Mouse (Mus musculus): ENCODE data around the gene Esrrg. TPM values are rescaled to one million over a fixed set of nuclear protein-coding genes. Genes with fewer than 3 reads are reported as not detected.

Gene Esrrg
- polyA plus RNA-seq, 1 experiment, result not detected

DNA sequence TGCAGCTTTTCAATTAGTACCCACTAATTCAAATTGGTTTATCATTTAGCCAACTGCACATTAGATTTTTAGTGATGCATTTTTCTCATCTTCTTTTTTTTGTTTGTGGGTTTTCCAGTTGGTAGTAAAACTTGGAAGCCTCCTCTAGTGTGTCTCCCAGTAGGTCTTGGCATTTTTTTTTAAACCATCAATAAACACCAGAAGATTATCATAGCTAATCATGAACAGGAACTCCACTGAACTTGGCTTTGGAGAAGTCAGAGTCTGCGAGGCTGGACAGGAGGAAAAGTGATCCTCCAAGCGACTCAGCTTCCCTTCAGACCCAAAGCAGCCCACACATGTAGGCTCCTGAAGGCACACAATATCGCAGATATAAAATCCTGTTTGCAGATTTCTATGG is 155.2 kb downstream of the Esrrg start:
- TF ChIP-seq GATA1 (IDR thresholded peaks at IDR 0.05; ENCODE audit: low read length), result no peak
- Histone ChIP-seq H3K4me1 (ENCODE audit: control insufficient read depth) (no peaks in the 10 kb centered on the region), H3K36me3 (ENCODE audit: control insufficient read depth) (no peaks in the 10 kb centered on the region), H3K9me3 (ENCODE audit: control insufficient read depth, low read length) (peaks cover 16% of the 10 kb centered on the region), H3K4me3 (replicated peaks) (no peak overlapping the region), H3K27me3 (ENCODE audit: control insufficient read depth) (no peaks in the 10 kb centered on the region)

DNA sequence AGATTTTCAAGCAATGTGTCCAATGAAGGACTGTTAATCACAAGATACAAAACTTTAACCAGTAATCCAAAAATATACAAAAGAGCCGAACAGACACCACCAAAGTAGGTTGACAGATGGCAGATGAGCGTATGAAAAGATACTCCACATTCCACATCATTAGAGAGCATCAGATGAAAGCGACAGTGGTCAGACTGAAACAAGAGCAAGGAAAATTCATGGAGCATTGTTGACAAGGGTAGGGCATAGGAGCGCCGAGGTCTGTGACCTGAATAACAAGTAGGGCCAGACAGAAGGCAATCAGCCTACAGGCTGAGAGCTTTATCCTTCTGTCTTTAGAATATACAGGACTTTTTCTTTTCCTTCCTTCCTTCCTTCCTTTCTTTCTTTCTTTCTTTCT is 157.0 kb downstream of the Esrrg start:
- H3K4me1 ChIP-seq (ENCODE audit: control insufficient read depth), result no peaks in the 10 kb centered on the region
- no peak for TF ChIP-seq GATA1 (IDR thresholded peaks at IDR 0.05; ENCODE audit: low read length)
- TF ChIP-seq TAL1 (IDR thresholded peaks at IDR 0.05; ENCODE audit: low read length), result no peak
- H3K4me3 ChIP-seq (replicated peaks), result no peak overlapping the region
- peaks cover 26% of the 10 kb centered on the region for H3K9me3 ChIP-seq (ENCODE audit: control insufficient read depth, low read length)
- H3K36me3 ChIP-seq (ENCODE audit: control insufficient read depth), result no peaks in the 10 kb centered on the region
- H3K27me3 ChIP-seq (ENCODE audit: control insufficient read depth), result no peaks in the 10 kb centered on the region

DNA sequence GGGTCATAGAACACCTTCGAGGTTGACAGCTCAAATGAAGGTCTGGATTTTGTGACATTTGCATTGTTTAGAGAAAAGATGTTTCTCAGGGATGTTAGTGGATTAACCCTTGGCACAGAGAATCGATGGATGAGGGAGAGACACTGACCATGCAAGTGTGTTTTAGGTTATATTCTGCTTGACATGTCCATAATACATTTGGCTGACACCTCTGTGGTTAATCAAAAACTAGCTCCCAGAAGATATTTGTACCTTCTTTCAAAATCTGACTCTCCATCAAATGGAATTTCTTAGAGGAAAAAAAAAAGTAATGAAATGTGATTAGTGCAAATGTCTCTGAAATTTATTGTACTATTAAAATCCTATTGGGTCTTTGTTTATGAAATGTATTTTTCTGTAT is 158.8 kb downstream of the Esrrg start:
- no peaks in the 10 kb centered on the region for H3K27me3 ChIP-seq (ENCODE audit: control insufficient read depth)
- peaks cover 26% of the 10 kb centered on the region for H3K9me3 ChIP-seq (ENCODE audit: control insufficient read depth, low read length)
- H3K36me3 ChIP-seq (ENCODE audit: control insufficient read depth), result no peaks in the 10 kb centered on the region
- no peaks in the 10 kb centered on the region for H3K4me1 ChIP-seq (ENCODE audit: control insufficient read depth)
- no peak overlapping the region for H3K4me3 ChIP-seq (replicated peaks)
- TF ChIP-seq GATA1 (IDR thresholded peaks at IDR 0.05; ENCODE audit: low read length), result no peak
- TF ChIP-seq TAL1 (IDR thresholded peaks at IDR 0.05; ENCODE audit: low read length), result no peak

DNA sequence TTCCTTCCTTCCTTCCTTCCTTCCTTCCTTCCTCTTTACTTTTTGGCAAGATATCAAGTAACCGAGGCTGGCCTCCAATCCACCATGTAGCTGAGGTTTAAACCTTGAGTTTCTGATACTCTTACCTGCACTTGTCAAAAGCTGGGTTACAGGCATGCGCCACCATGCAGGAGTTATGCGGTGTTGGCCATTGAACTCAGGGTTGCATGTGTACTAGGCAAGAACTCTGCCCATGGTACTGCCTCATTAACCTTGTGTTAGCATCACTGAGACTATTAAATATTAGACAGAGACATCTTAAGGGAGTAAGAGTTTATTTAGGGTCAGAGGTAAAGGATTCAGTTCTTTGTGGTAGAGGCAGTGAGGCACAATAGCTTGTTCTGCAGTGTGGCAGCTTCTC is 161.6 kb downstream of the Esrrg start:
- no peaks in the 10 kb centered on the region for H3K27me3 ChIP-seq (ENCODE audit: control insufficient read depth)
- H3K36me3 ChIP-seq (ENCODE audit: control insufficient read depth), result no peaks in the 10 kb centered on the region
- no peak overlapping the region for H3K4me3 ChIP-seq (replicated peaks)
- no peaks in the 10 kb centered on the region for H3K4me1 ChIP-seq (ENCODE audit: control insufficient read depth)
- no peak for TF ChIP-seq GATA1 (IDR thresholded peaks at IDR 0.05; ENCODE audit: low read length)
- TF ChIP-seq TAL1 (IDR thresholded peaks at IDR 0.05; ENCODE audit: low read length), result no peak
- peaks cover 21% of the 10 kb centered on the region for H3K9me3 ChIP-seq (ENCODE audit: control insufficient read depth, low read length)

DNA sequence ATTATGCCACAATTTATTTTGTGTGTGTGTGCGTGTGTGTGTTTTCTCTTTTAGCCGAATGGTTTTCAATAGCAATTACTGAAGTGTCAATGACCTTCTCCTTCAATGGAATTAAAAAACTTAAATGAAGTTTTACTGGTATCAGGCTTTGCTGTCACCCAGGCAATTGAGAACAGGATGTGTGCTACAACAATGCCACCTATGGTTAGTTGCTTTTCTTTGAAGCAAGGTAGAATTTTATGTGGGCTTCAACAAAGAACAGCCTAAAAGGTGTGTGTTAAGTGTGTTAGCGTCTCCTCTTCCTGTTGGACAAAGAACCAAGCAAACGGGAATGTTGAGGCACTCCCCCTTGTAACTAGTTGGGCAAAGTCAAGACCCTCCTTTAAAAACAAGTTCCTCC is 162.5 kb downstream of the Esrrg start:
- H3K9me3 ChIP-seq (ENCODE audit: control insufficient read depth, low read length), result peaks cover 21% of the 10 kb centered on the region
- no peak for TF ChIP-seq GATA1 (IDR thresholded peaks at IDR 0.05; ENCODE audit: low read length)
- no peak for TF ChIP-seq TAL1 (IDR thresholded peaks at IDR 0.05; ENCODE audit: low read length)
- H3K4me3 ChIP-seq (replicated peaks), result no peak overlapping the region
- H3K27me3 ChIP-seq (ENCODE audit: control insufficient read depth), result no peaks in the 10 kb centered on the region
- no peaks in the 10 kb centered on the region for H3K4me1 ChIP-seq (ENCODE audit: control insufficient read depth)
- H3K36me3 ChIP-seq (ENCODE audit: control insufficient read depth), result no peaks in the 10 kb centered on the region

DNA sequence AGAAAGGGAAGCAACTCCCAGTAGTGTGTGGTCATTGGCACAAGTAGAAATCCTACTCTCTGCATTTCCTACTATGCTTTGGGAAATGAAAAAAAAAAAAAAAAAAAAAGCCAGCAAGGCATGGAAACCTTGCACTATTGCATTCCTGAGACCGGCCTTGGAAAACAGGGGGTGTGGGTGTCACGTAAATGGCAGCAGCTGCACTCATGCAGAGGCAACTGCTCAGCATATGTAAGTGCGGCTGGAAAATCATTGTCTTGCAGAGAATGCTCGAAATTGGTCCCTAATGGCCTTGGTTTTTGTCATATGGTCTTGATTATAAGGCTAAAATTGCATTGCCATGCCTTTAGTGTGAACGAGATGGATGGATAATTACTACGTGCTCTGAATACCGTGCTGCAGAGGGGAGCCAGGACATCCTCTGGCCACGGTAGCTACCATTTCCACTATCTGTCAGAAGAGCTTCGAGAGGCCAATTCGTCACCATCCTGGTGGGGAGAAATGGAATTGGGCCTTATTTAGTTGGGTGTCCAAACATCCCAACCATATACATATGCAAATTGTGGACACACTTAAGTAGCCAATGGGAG is 171.1 kb downstream of the Esrrg start:
- no peaks in the 10 kb centered on the region for H3K4me1 ChIP-seq (ENCODE audit: control insufficient read depth)
- H3K27me3 ChIP-seq (ENCODE audit: control insufficient read depth), result no peaks in the 10 kb centered on the region
- H3K36me3 ChIP-seq (ENCODE audit: control insufficient read depth), result no peaks in the 10 kb centered on the region
- H3K4me3 ChIP-seq (replicated peaks), result no peak overlapping the region
- no peak for TF ChIP-seq GATA1 (IDR thresholded peaks at IDR 0.05; ENCODE audit: low read length)
- TF ChIP-seq TAL1 (IDR thresholded peaks at IDR 0.05; ENCODE audit: low read length), result no peak
- peaks cover 19% of the 10 kb centered on the region for H3K9me3 ChIP-seq (ENCODE audit: control insufficient read depth, low read length)

DNA sequence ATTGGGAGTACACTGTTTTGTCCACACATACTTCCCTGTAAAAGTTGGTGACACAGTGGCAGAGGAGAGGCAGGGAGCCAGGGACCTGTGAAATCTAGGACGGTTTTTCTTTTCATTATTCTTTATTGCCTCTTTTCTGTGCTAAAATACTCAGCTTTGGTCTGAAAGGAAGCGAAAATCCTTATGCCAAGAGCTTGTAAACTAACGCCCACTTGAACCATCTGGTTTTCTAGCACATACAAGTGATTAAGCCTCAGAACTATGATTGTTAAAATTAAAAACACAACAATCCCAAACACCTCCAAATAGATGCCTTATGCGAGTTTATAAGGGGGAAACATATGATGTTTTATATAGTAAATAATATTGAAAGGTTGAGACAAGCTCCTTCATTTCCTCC is 176.6 kb downstream of the Esrrg start:
- H3K27me3 ChIP-seq (ENCODE audit: control insufficient read depth), result no peaks in the 10 kb centered on the region
- H3K4me3 ChIP-seq (replicated peaks), result no peak overlapping the region
- peaks cover 13% of the 10 kb centered on the region for H3K9me3 ChIP-seq (ENCODE audit: control insufficient read depth, low read length)
- no peak for TF ChIP-seq TAL1 (IDR thresholded peaks at IDR 0.05; ENCODE audit: low read length)
- no peak for TF ChIP-seq GATA1 (IDR thresholded peaks at IDR 0.05; ENCODE audit: low read length)
- no peaks in the 10 kb centered on the region for H3K4me1 ChIP-seq (ENCODE audit: control insufficient read depth)
- H3K36me3 ChIP-seq (ENCODE audit: control insufficient read depth), result no peaks in the 10 kb centered on the region

DNA sequence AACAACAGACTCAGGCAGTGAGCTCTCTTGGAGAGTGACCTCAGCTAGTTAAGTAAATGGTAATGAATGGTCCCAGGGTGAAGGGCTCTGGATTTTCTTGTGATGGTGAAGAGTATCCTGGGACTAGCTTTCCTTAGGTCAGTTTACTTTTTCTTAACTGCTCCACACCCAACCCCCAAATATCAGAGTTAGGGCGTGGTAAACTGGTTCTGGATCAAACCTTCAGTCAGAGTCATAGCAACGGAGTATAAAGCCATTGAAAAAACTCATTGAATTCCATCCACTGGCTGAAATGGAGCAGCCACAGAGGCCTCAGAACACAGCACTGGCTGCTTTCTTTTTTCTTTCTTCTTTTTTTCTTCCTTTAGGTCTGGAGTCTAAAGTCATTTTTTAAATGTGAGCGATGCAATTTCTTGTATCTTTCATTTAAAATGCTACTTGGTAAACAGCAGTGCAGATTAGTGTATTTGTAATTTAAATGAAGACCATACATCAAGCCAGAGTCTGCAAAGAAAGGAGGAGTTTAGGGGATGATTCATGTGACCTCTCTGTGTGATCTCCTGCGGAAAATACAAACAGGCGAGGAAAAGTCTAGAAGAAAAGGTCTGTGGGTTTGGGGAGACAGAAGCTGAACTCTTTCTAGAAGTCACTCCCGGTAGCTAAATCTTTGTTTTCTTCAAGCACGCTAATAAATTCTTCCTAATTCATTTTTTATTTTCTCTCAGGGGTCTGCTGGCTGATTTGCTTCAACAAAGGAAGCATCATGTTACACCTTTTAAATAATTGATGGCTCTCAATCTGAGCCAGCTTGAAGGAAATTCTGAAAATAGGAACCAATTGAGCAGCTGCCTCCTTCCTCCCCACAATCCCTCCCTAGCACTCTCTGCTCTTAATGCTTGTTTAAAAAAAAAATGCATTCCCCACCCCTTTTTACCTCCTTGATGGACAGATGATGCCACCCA is 178.7 kb downstream of the Esrrg start:
- H3K9me3 ChIP-seq (ENCODE audit: control insufficient read depth, low read length), result peaks cover 17% of the 10 kb centered on the region
- TF ChIP-seq TAL1 (IDR thresholded peaks at IDR 0.05; ENCODE audit: low read length), result no peak
- TF ChIP-seq GATA1 (IDR thresholded peaks at IDR 0.05; ENCODE audit: low read length), result no peak

DNA sequence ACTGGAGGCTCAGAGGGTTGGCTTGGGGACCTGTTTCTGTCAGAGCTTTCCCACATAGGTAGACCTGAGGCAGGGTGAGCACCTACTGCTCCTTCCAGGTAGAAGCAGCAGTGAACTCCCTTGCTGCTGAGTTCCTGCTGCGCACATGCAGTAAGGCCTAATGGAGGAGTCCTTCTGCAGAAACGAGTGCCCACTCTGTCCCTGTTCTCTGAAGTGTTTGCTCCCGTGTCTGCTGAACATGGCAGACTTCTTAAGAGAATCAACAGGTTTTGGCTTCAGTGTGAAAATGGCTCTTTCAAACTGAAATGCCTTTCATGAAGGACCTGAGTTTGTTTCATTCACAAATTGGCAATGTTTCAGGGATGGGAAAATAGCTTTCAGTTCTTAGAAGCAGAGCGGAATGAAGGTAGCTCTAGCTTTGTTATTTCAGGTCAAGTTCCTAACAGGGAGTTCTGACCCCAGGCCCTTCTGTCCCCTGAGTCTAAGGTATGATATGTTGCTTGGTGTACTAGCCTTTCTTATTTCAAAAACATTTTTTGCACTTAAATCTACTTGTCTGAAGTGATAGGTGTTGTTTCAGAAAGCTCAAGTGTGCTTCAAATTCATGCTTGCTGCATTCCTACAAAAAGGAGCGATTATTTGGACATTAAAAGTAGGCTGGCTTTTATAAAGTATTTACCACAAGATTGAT is 185.8 kb downstream of the Esrrg start:
- no peak for TF ChIP-seq TAL1 (IDR thresholded peaks at IDR 0.05; ENCODE audit: low read length)
- TF ChIP-seq GATA1 (IDR thresholded peaks at IDR 0.05; ENCODE audit: low read length), result no peak
- H3K36me3 ChIP-seq (ENCODE audit: control insufficient read depth), result no peaks in the 10 kb centered on the region
- no peak overlapping the region for H3K4me3 ChIP-seq (replicated peaks)
- H3K9me3 ChIP-seq (ENCODE audit: control insufficient read depth, low read length), result peaks cover 27% of the 10 kb centered on the region
- no peaks in the 10 kb centered on the region for H3K4me1 ChIP-seq (ENCODE audit: control insufficient read depth)
- H3K27me3 ChIP-seq (ENCODE audit: control insufficient read depth), result no peaks in the 10 kb centered on the region

More for the DNA sequence above, 178.7 kb downstream of the Esrrg start:
- Histone ChIP-seq H3K4me1 (ENCODE audit: control insufficient read depth) (no peaks in the 10 kb centered on the region), H3K4me3 (replicated peaks) (no peak overlapping the region), H3K36me3 (ENCODE audit: control insufficient read depth) (no peaks in the 10 kb centered on the region), H3K27me3 (ENCODE audit: control insufficient read depth) (no peaks in the 10 kb centered on the region)
